Mouse (Mus musculus): ENCODE data around the gene Grasp. TPM values are rescaled to one million over a fixed set of nuclear protein-coding genes. Genes with fewer than 3 reads are reported as not detected.

The Grasp gene
- total RNA-seq, 4 experiments from 2014 or later = 56.3 to 63.9 (median 62.1) TPM

DNA sequence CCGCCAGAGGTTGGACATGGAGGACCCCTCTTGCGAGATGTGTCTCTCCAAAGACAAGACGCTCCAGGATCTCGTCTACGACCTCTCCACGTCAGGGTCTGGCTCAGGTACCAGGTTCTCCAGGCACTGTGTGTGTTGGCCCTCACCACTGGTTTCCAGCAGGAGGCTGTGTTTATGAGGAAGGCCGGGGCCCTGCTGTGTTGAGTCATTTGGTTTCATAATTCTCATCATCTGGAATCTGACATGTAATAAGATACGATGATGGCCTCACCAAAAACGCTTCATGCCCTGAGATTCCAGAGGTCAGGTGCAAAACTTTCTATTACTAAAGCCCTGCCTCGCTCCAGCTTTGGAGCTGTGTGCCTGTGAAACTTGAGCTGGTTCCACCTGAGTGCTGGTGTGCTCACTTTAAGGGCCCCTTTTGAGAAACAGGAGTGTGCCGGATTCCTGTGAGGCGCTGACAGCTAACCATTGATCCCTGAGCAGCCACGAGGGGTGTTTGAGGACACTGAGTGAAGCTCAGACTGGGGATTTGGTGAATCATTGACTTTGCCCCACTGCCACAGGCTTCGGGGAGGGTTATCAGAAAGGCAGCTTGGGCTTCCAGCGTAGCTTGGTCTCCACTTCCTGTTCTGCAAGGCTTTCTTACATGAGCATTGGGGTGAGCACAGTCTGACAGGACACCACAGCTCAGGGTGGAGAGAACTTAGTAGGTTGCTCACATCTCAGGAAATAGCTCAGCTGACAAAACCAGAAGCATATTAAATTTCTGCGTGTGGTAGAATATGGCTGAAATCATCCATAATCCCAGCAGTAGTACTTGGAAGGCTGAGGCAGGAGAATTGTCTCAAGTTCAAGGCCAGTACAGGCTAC is 28.8 kb upstream of the Grasp start:
- no peak for DNase-seq (ENCODE audit: low spot score in 2 of 2)

DNA sequence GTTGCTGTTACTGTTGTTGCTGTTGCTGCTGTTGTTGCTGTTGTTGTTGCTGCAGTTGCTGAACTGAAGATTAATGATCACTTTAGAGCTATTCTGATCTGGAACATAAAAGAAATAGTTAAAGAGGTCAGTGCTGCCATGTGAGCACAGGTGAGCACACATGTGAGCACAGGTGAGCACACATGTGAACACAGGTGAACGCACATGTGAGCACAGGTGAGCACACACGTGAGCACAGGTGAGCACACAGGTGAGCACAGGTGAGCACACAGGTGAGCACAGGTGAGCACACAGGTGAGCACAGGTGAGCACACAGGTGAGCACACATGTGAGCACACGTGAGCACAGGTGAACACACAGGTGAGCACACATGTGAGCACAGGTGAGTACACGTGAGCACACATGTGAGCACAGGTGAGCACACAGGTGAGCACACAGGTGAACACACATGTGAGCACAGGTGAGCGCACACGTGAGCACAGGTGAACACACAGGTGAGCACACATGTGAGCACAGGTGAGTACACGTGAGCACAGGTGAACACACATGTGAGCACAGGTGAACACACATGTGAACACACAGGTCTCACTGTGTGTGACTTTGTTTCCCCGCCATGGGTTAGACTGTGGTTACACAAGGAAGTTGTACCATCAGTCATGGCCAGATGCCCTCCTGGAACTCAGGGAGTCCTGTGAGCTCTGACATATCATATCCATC is 27.8 kb upstream of the Grasp start:
- DNase-seq (ENCODE audit: low spot score in 2 of 2) = no peak

DNA sequence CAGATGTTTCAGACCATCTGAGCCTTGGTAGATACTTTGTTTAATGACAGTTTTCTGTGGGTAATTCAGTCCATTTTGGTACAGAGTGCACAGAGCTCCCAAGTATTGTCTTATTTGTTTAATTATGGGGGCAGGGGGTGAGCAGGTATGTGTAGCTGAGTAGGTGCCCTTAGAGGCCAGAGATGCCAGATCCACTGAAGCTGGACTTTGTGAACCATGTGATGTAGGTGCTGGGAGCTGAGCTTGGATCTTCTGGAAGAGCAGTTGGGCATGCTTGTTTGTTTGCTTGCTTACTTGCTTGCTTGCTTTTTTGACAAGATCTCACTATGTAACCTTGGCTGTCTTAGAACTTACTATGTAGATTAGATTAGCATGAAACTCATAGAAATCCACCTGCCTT is 27.0 kb upstream of the Grasp start:
- DNase-seq (ENCODE audit: low spot score in 2 of 2) = no peak

DNA sequence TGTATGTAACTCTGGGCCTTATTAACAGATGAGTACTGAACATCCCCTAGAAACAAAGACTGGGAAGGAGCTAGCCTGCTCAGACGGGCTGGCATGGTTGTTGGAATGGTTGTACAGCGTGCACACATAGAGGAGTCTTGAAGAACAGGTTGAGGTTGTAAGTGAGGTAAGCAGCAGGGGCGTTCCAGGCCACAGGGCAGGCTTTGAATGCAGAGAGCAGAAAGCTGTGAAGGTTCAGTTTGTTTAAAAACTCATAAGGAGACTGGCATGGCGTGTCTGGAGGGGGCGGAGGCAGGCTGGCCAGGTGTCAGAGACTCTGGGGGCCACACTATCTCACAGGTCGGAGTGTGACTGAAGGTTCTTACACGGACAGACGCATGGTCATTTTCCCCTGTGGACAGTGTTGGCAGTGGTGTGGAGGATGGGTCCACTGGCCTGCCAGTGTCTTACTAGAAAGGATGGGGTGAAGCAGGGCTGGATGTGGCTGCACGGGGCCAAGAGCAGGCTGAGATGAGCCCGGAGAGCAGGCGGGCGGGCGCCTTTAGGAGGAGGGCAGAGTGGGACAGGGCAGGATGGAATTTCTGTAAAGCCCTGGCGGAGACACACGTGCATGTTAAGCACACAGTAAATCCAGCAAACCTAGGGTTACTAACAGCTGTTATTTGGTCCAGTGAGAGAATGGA is 26.4 kb upstream of the Grasp start:
- DNase-seq (ENCODE audit: low spot score in 2 of 2) = no peak

DNA sequence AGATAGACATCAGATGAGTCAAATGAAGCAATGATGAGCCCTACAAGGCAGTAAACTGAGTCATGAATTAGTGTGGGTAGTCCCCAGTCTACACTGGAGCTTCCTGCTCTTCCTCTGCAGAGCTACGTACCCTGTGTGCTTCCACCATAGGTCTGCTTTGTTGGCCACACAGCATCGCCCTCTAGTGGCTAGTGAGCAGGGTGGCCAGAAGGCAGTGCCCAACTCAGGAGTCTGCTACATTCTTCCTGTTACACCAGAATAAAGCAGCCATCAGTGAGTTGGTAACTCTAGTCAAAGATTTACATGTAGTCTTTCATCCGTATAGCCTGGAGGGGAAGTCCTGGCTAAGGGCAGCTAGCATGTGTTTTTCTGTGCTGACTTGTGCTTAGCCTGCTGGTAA is 25.8 kb upstream of the Grasp start:
- DNase-seq (ENCODE audit: low spot score in 2 of 2) = no peak

DNA sequence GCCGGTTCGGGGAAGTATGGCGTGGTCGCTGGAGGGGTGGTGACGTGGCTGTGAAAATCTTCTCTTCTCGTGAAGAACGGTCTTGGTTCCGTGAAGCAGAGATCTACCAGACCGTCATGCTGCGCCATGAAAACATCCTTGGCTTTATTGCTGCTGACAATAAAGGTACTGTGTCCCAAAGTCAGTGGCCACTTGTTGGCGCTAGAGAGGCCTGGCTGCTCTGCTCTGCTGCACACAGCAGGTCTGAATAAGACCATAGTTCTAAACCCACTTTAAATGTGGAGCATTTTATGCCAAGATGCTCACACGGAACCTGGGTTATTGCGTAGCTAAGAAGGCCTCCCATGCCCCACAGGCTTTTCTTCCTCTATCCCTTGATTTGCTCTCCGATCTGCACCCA is 25.1 kb upstream of the Grasp start:
- DNase-seq (ENCODE audit: low spot score in 2 of 2) = no peak

DNA sequence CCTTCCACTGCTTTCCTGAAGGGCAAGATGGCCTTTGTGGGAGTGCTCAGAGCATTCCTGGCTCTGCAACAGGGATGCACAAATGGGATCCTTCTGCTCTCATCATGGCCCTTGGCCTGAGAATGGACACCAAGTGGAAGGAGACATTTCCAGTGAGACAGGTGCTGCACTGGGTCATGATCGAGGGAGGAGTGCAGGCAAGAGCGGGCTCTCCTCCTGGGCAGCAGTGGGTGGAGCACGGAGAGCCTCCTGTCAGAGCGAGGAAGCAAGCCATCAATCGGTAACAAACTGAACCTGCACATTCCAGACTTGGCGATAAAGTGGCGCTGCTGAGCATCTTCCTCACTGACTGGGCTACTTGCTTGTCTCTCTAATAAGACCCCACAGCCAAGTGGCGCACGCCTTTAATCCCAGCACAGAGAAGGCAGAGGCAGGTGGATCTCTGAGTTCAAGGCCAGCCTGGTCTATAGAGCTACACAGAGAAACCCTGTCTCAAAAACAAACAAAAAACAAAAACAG is 23.2 kb upstream of the Grasp start:
- no peak for DNase-seq (ENCODE audit: low spot score in 2 of 2)

DNA sequence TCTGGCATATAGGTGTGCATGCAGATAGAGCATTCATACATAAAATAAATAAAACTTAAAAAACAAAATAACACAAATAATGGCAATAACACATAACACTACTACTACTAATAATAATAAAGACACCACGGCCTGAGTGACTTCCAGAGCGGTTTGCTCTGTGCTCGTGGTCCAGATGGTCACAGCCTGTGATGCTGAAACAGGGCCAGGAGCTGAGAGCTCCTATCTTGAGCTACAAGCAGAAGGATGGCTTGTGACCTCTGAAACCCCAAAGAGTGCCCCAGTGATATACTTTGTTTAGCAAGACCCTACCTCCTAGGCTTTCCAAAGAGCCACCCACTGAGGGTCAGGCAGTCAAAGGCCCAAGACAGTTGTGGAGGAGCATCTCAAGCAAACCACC is 22.6 kb upstream of the Grasp start:
- no peak for DNase-seq (ENCODE audit: low spot score in 2 of 2)

DNA sequence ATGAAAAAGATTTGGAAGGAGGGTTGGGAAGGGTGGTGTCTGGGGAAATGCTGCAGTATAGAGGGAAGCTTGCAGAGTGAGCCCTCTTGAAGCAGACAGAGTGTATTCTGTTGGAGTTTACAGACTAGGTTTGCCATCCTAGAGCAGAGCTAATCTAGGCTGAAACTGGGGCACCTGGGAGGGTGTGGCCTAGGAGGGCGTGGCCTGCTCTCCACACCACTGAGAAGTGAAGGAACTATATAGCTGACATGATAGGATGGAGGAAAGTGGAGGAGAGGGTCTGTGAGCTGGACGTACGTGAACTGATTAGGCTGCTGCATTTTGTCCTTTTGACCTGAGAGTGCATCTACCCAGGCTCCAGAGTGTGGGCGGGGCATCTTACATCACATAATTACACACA is 20.3 kb upstream of the Grasp start:
- no peak for DNase-seq (ENCODE audit: low spot score in 2 of 2)

DNA sequence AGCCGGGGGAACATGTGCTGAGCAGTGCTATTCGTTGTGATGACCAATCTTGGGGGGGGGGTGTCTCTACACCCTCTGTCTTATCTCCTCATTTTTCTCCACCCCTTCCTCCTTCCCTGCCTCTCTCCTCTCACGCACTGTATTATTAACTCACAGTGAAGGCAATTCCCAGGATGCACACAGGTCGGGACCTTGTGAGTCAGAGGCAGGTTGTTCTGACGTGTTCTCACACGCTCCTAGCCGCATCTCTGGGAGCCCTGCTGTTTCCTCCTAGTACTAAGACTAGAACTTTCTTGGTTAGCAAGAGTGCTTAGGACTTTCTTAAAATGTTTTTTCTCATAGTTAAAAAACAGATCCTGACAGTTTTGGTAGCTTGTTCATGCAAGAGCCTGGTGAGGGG is 19.2 kb upstream of the Grasp start:
- DNase-seq (ENCODE audit: low spot score in 2 of 2) = no peak

DNA sequence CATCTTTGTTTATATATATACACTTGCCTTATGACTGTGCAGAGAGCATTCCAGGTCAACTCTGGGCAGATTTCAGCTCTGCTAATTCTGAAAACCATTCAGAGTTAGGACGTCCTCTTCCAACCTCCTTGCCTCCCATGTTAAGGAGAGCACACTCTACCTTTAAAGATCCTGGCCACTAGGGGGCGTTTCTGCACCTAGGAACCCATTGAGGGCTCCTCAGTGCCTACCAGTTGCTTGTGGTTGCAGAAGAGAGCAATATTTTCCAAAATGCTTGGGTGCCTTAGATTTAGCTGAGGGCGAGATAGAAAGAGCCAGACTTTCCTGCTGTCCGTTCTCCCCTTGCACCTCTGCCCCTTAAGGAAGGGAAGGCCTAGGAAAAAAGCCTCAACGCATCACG is 13.8 kb upstream of the Grasp start:
- no peak for DNase-seq (ENCODE audit: low spot score in 2 of 2)

DNA sequence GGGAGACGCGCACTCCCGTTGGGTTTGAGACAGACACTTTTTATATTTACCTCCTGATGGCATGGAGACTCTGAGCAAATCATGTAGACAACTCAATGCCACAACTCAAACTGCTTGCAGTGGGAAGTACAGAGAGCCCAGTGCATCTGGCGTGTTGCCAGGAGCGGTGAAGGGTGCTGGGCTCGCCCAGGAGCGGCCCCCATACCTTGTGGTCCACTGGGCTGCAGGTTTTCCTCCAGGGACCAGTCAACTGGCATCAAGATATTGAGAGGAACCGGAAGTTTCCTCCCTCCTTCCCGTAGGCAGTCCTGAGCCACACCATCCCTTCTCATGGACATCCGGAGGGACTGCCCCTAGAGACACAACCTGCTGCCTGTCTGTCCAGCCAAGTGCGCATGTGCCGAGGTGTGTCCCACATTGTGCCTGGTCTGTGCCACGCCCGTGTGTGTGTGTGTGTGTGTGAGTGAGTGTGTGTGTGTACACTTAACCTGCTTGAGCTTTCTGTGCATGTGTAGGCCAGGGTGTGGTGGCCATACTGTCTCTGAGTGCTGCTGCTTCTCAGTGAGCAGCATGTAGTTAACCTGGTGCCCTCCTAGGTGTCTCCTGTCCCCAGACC is 12.9 kb upstream of the Grasp start:
- no peak for DNase-seq (ENCODE audit: low spot score in 2 of 2)

DNA sequence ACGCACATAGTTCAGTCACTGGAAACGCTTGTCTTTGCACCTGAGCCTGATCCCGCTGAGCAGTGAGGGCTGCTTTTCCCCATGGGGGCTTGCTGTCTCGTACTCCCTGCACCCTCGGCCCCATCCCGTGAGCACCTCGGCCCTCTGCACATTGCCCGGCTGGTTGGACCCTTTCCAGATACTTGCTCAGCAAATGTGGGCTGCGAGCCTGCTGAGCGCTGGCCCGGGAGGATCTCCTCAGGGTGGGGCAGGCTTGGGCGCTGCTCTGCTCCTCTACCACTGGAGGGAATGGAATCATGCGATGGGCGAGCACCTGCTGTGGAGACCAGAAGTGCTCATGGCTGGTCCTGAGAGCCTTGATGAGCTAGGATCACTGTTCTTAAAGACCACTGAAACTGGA is 11.6 kb upstream of the Grasp start:
- DNase-seq (ENCODE audit: low spot score in 2 of 2) = no peak

DNA sequence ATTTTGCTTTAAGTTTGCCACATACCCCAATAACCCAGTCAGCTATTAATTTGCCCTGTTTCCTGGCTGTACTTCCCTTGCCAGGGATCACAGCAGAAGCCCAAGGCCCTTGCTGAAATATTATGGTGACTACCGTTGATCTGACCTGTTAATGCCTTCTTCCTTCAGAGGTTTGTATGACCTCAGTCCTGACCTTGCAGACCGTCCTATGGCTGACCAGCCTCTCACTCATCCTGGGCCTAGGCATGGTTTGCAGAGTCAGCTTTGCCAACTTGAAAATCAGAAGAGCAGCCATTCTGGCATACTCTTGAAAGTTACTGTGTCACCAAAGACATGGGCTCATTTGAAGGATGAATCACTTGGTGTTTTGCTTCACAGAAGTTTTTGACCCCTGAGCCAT is 8.9 kb upstream of the Grasp start:
- no peak for DNase-seq (ENCODE audit: low spot score in 2 of 2)

DNA sequence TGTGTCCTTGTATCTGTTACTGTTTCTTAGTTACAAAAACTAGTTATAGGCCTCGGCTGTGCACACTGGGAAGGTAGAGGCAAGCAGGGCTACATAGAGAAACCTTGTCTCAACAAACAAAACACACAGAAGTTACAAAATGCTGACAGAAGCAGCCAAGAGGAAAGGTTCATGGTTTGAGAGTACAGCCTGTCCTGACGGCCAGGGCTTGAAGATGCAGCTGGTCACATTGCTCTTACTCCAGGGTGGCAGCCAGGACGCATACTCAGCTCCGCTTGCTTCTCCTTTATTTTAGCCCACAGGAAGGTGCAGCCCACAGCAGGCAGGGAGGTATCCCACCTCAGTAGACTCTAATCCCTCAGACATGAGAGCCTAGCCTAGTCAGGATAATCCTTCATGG is 8.0 kb upstream of the Grasp start:
- DNase-seq (ENCODE audit: low spot score in 2 of 2) = no peak

DNA sequence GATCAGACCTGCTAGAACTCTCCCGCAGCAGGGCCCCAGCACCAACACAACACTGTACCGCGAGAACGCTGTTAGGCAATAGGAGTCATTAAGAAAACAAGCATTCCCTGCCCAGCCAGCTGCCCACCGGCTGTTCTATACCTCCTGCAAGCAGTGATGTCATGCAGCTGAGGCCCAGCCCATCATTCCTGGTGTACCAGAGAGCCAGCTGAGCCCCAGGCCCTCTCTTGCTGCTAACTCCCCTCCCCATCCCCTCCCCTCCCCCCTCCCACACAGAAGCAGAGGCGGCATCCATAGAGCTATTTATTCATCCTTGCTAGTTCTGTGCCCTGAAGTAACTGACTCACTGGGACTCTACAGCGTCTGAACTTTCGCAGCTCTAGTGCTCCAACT is 3.1 kb upstream of the Grasp start:
- DNase-seq (ENCODE audit: low spot score in 2 of 2) = no peak

DNA sequence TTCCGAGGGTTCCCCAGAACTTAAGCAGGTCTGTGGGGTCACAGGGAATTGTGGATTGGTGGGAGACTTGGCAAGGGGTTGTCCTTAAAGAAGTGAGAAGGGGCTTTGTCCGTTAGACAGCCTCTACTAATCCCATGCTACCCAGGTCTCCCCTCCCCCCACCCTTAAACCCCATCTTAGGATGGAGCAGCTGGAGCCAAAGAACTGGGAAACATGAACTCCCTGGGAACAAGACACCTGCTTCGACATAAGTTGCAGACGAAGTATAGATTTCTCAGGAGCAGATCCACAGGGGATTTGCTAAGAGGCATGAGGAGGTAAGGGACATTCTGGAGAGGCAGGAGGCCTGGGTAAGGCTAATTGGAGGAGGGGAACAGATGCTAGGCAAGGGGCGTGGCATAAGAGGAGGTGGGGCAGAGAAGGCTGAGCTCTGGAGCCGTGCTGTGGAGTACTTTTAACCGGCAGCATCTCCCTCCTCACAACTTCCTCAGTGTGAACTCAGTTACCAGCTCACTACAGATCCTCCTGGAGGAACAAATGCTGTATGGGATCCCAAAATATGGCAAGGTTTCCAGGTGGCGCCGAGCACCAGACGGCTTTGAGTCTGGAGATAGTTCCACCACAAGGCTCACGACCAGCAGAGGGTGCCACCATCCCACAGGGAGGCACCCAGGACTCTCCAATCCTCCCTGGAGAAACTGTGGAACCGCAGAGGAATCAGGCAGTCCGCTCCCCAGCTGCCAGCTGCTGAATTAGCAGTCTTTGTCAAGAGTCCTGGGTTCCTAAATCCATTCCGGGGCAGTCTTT is 2.5 kb upstream of the Grasp start:
- peak; percentile 84 to 91 for DNase-seq (ENCODE audit: low spot score in 2 of 2)

DNA sequence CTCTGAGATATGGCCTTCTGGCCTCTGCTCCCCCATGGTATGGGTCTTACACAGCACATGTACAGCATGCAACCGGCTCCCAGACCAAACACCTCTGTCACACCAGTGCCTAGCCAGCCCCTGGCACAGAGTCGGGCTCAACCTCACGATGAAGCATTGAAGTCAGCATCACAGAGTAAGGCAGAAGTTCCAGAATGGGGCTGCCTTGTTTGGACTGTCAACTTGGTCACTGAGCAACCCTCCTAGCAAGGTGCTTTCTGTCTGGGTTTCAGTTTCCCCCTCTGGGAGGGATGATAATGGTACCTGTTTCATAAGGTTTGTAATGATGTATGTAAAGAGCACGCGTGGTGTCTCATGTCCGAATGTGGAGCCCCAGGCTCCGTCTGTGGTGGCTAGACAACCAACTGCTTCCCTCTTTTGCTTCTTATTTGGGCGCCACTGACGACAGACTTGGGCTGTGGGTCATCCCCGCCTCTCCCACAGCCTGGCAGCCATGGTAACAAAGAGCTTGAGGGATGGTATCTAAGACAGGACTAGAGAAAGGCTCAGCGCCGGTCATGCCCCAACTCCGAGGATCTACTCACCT is 998 bp upstream of the Grasp start:
- no peak for DNase-seq (ENCODE audit: low spot score in 2 of 2)

DNA sequence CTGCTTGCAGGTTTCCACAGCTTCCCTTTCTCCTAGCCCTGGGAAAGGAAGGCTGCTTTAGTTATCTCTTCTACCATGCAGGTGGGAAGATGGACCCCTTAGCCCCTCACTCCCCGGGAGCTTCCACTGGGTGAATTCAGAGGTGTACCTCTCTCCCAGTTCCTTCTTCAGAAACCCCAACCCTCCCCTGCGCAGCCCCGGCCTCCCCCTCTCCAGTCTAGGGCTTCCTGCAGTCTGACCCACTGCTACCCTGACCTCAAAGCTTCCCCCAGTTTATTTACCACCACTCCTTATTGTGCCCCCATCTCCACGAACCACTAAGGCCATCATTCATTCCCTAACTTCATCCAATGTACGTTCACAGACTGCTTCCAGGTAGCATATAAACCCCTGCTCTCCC is 392 bp upstream of the Grasp start:
- no peak for DNase-seq (ENCODE audit: low spot score in 2 of 2)

DNA sequence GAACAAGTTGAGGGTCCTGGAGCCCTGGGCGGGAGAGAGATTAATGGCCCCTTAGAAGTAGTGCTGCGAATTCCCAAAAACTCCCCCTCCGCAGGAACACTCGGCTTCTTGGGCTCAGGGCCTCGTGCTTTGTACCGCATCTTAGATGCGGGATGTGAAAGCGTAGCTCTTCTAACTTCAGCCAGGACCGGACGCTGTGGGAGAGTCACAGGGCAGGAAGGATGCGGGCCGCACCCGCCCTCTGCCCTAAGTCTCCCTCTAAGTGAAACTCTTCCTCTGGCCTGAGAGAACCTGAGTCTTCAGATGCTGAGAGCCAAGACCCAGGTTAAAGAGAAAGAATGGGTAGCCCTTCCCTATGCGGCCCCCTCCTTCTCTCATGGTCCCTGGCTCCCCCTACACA is 989 bp downstream of the Grasp start:
- no peak for DNase-seq (ENCODE audit: low spot score in 2 of 2)

DNA sequence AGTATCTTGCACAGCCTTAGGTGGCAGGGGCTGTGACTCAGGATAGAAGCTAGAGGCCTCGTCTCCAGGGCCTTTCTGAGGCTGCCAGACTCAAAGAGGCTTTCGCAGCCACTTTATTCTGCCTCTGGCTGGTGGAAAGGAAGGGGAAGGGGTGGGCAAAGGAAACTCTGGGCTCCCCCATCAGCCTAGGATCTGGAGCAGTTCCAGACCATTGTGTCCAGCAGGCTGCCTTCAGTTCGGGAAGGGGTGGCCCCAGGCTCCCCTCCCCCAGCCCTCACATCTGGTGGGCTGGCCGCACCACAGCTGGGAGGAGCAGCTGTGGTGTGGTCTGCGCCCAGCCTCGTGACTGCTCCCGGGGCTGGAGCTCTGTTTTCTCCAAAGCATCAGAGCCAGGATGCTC is 4.0 kb downstream of the Grasp start:
- DNase-seq (ENCODE audit: low spot score in 2 of 2) = no peak
